Mouse (Mus musculus) MEL (cell line): ENCODE results near the gene E4f1. TPM values are rescaled to one million over a fixed set of nuclear protein-coding genes. Genes with fewer than 3 reads are reported as not detected.

ENCODE experiments used
- DNase-seq: peaks from one replicate; pipeline ENCODE4 v3.0.0; 2011; ENCODE audit warnings: low read depth, low spot score
- H3K27ac ChIP-seq: 2 replicates; pipeline ENCODE4 v1.5.1; 2012; ENCODE audit warnings: low read depth, mild to moderate bottlenecking, control low read depth, low read length, moderate library complexity; ENCODE audit not compliant: control insufficient read depth
- H3K27me3 ChIP-seq, 2 experiments: fragments of 150-350 bp in 1 of 2; sonication (generic) in 1 of 2; 2 replicates each; pipeline ENCODE4 v1.6.1; 2012; ENCODE audit warnings: low read length in 2 of 2, mild to moderate bottlenecking in 2 of 2, improper control_type of control experiment in 1 of 2, moderate library complexity in 1 of 2; ENCODE audit not compliant: insufficient read depth in 2 of 2, control insufficient read depth in 1 of 2
- H3K36me3 ChIP-seq, 2 experiments: 2 replicates each; pipeline ENCODE4 v1.6.1; 2012 to 2014; ENCODE audit warnings: low read length in 2 of 2, improper control_type of control experiment in 1 of 2, inconsistent platforms in 1 of 2, mild to moderate bottlenecking in 1 of 2; ENCODE audit not compliant: insufficient read depth in 2 of 2, control insufficient read depth in 1 of 2
- H3K4me1 ChIP-seq, 2 experiments: fragments of 150-350 bp in 1 of 2; sonication (generic) in 1 of 2; 2 replicates each; pipeline ENCODE4 v1.6.1; 2012; ENCODE audit warnings: low read length in 2 of 2, improper control_type of control experiment in 1 of 2, mild to moderate bottlenecking in 1 of 2; ENCODE audit not compliant: insufficient read depth in 2 of 2, control insufficient read depth in 1 of 2
- H3K4me3 ChIP-seq, 2 experiments: fragments of 150-350 bp in 1 of 2; sonication (generic) in 1 of 2; 2 replicates each; pipeline ENCODE4 v1.5.1; 2012; ENCODE audit warnings: low read depth in 2 of 2, low read length in 2 of 2, mild to moderate bottlenecking in 2 of 2, moderate library complexity in 2 of 2, control low read depth in 1 of 2, improper control_type of control experiment in 1 of 2; ENCODE audit not compliant: control insufficient read depth in 1 of 2, insufficient read depth in 1 of 2
- H3K79me2 ChIP-seq: 2 replicates; pipeline ENCODE4 v1.6.1; 2012; ENCODE audit warnings: mild to moderate bottlenecking, low read length, moderate library complexity; ENCODE audit not compliant: control insufficient read depth, poor library complexity, insufficient read depth
- H3K9ac ChIP-seq: 2 replicates; pipeline ENCODE4 v1.6.1; 2012; ENCODE audit warnings: low read depth, mild to moderate bottlenecking, control low read depth, low read length, moderate library complexity; ENCODE audit not compliant: control insufficient read depth, poor library complexity, severe bottlenecking
- H3K9me3 ChIP-seq: fragments of 150-350 bp; sonication (generic); replicated peaks from 2 replicates; pipeline ENCODE4 v1.6.1; 2012; ENCODE audit warnings: mild to moderate bottlenecking, low read length, improper control_type of control experiment, moderate library complexity; ENCODE audit not compliant: insufficient read depth
- CHD2 ChIP-seq: IDR thresholded peaks from 2 replicates; pipeline ENCODE4 v1.6.1; 2011; ENCODE audit warnings: low read length, improper control_type of control experiment
- ELF1 ChIP-seq: IDR thresholded peaks from 2 replicates; pipeline ENCODE4 v1.6.1; 2014; ENCODE audit warnings: low read depth, mild to moderate bottlenecking, inconsistent platforms, low read length, improper control_type of control experiment, moderate library complexity
- ETS1 ChIP-seq: IDR thresholded peaks from 2 replicates; pipeline ENCODE4 v1.6.1; 2012; ENCODE audit warnings: low read depth, mild to moderate bottlenecking, inconsistent platforms, low read length, improper control_type of control experiment, moderate library complexity
- GATA1 ChIP-seq: IDR thresholded peaks from 2 replicates; pipeline ENCODE4 v1.6.1; 2011; ENCODE audit warnings: low read depth, low read length, improper control_type of control experiment
- HCFC1 ChIP-seq: IDR thresholded peaks from 2 replicates; pipeline ENCODE4 v1.6.1; 2012; ENCODE audit warnings: low read depth, mild to moderate bottlenecking, inconsistent platforms, low read length, improper control_type of control experiment, moderate library complexity
- JUND ChIP-seq: IDR thresholded peaks from 2 replicates; pipeline ENCODE4 v1.6.1; 2011; ENCODE audit warnings: low read depth, mild to moderate bottlenecking, improper control_type of control experiment, low read length
- MAFK ChIP-seq: IDR thresholded peaks from 2 replicates; pipeline ENCODE4 v1.6.1; 2011; ENCODE audit warnings: low read depth, mild to moderate bottlenecking, low read length, improper control_type of control experiment, borderline replicate concordance
- MAX ChIP-seq: IDR thresholded peaks from 2 replicates; pipeline ENCODE4 v1.6.1; 2011; ENCODE audit warnings: low read length, improper control_type of control experiment
- MEF2A ChIP-seq: IDR thresholded peaks from 2 replicates; pipeline ENCODE4 v1.6.1; 2014; ENCODE audit warnings: low read depth, mild to moderate bottlenecking, inconsistent platforms, low read length, improper control_type of control experiment; ENCODE audit not compliant: poor library complexity, insufficient replicate concordance, severe bottlenecking; ENCODE audit errors: extremely low read depth
- MYB ChIP-seq: IDR thresholded peaks from 2 replicates; pipeline ENCODE4 v1.6.1; 2011; ENCODE audit warnings: mild to moderate bottlenecking, low read depth, low read length, improper control_type of control experiment
- NELFE ChIP-seq: IDR thresholded peaks from 2 replicates; pipeline ENCODE4 v1.6.1; 2011; ENCODE audit warnings: low read depth, low read length, improper control_type of control experiment
- POLR2A ChIP-seq, 2 experiments: IDR thresholded peaks; 2 replicates each; pipeline ENCODE4 v1.6.1; 2011 to 2012; ENCODE audit warnings: low read length in 2 of 2, mild to moderate bottlenecking in 2 of 2, control low read depth in 1 of 2, improper control_type of control experiment in 1 of 2, low read depth in 1 of 2, moderate library complexity in 1 of 2; ENCODE audit not compliant: control insufficient read depth in 1 of 2, insufficient read depth in 1 of 2, poor library complexity in 1 of 2
- RCOR1 ChIP-seq: IDR thresholded peaks from 2 replicates; pipeline ENCODE4 v1.6.1; 2012; ENCODE audit warnings: low read depth, mild to moderate bottlenecking, inconsistent platforms, low read length, improper control_type of control experiment
- TAL1 ChIP-seq: IDR thresholded peaks from 2 replicates; pipeline ENCODE4 v1.6.1; 2012; ENCODE audit warnings: mild to moderate bottlenecking, inconsistent platforms, low read length, moderate library complexity, mixed read lengths
- TCF12 ChIP-seq: IDR thresholded peaks from 2 replicates; pipeline ENCODE4 v1.6.1; 2014; ENCODE audit warnings: low read depth, mild to moderate bottlenecking, inconsistent platforms, low read length, improper control_type of control experiment, moderate library complexity
- USF1 ChIP-seq: IDR thresholded peaks from 2 replicates; pipeline ENCODE4 v1.6.1; 2014; ENCODE audit warnings: low read depth, mild to moderate bottlenecking, inconsistent platforms, low read length, improper control_type of control experiment, moderate library complexity
- USF2 ChIP-seq, 2 experiments: IDR thresholded peaks; 2 replicates each; pipeline ENCODE4 v1.6.1; 2011 to 2012; ENCODE audit warnings: improper control_type of control experiment in 2 of 2, low read length in 2 of 2, borderline replicate concordance in 1 of 2, inconsistent platforms in 1 of 2, low read depth in 1 of 2, mild to moderate bottlenecking in 1 of 2; ENCODE audit not compliant: insufficient read depth in 1 of 2
- ZKSCAN1 ChIP-seq: IDR thresholded peaks from 2 replicates; pipeline ENCODE4 v1.6.1; 2012; ENCODE audit warnings: low read depth, mild to moderate bottlenecking, inconsistent platforms, low read length, improper control_type of control experiment, moderate library complexity
- ZMIZ1 ChIP-seq: IDR thresholded peaks from 2 replicates; pipeline ENCODE4 v1.6.1; 2012; ENCODE audit warnings: low read depth, mild to moderate bottlenecking, inconsistent platforms, low read length, improper control_type of control experiment, moderate library complexity
- ZNF384 ChIP-seq: IDR thresholded peaks from 2 replicates; pipeline ENCODE4 v1.6.1; 2012; ENCODE audit warnings: low read depth, mild to moderate bottlenecking, inconsistent platforms, low read length, improper control_type of control experiment
- polyA plus RNA-seq, 2 experiments: library from polyadenylated mRNA; stranded (reverse) in 1 of 2; unstranded in 1 of 2; fragments of >175 nt in 1 of 2; fragments of >200 nt in 1 of 2; gene quantifications; 2 replicates each; pipeline versions ENCODE4 v1.2.1 to v1.2.4; 2012; ENCODE audit warnings: low replicate concordance in 2 of 2, low read depth in 1 of 2; ENCODE audit not compliant: insufficient read length in 2 of 2, insufficient read depth in 1 of 2, missing spikeins in 1 of 2
- total RNA-seq: library from RNA; depleted of rRNA; stranded (reverse); fragments of 300-350 nt; gene quantifications from 2 replicates; pipeline ENCODE4 v1.2.3, GENCODE M21; 2012

E4f1 gene
- total and polyA plus RNA-seq, 3 experiments: 24.3 to 37.1 TPM; not detected in 1

GRCm38 (mm10) chr17:24483495-24483894 lies 13.4 kb upstream of the E4f1 start:
- Histone ChIP-seq H3K79me2 (no peaks in the 10 kb centered on the region; the same call in 1 of the 2 replicates), H3K36me3 (peaks cover 0 to 6% of the 10 kb centered on the region in 2 experiments; a peak in 1 of 4 replicates), H3K9me3 (no peaks in the 10 kb centered on the region), H3K27ac (no peak overlapping the region), H3K27me3 (peaks cover 4 to 13% of the 10 kb centered on the region in 2 experiments), H3K4me1 (peaks cover 0 to 5% of the 10 kb centered on the region in 2 experiments; a peak in 3 of 4 replicates), H3K4me3 (no peak overlapping the region), H3K9ac (no peak overlapping the region)
- no peak for TF ChIP-seq USF2 (IDR thresholded peaks at IDR 0.05; ENCODE audit: borderline replicate concordance in 1 of 2, insufficient read depth in 1 of 2, low read depth in 1 of 2, low read length in 2 of 2)
- no peak for TF ChIP-seq ZMIZ1
- no peak for TF ChIP-seq USF1
- TF ChIP-seq MEF2A: no peak
- TF ChIP-seq MAX: no peak
- TF ChIP-seq POLR2A (IDR thresholded peaks at IDR 0.05; ENCODE audit: control insufficient read depth in 1 of 2, insufficient read depth in 1 of 2, low read depth in 1 of 2, low read length in 2 of 2, poor library complexity in 1 of 2): no peak
- TF ChIP-seq TCF12: no peak
- no peak for TF ChIP-seq CHD2
- TF ChIP-seq HCFC1: no peak
- TF ChIP-seq GATA1: no peak
- DNase-seq: no peak

GRCm38 (mm10) chr17:24481027-24481815 lies 11.1 kb upstream of the E4f1 start:
- no peak overlapping the region for H3K27ac ChIP-seq
- H3K4me3 ChIP-seq: no peak overlapping the region
- TF ChIP-seq ZKSCAN1 (no peak), ZNF384 (no peak), POLR2A (IDR thresholded peaks at IDR 0.05; ENCODE audit: control insufficient read depth in 1 of 2, insufficient read depth in 1 of 2, low read depth in 1 of 2, low read length in 2 of 2, poor library complexity in 1 of 2) (no peak), GATA1 (no peak), MAFK (no peak), RCOR1 (no peak), ETS1 (no peak), HCFC1 (no peak), CHD2 (no peak), MYB (no peak), MEF2A (no peak), USF1 (no peak), ZMIZ1 (no peak), TAL1 (no peak), JUND (no peak), ELF1 (no peak), MAX (no peak), NELFE (no peak)
- TF ChIP-seq, all 39 proteins: peak for 0
- Histone ChIP-seq H3K9ac (no peak overlapping the region), H3K4me1 (peaks cover 0 to 13% of the 10 kb centered on the region in 2 experiments; a peak in 3 of 4 replicates), H3K9me3 (no peaks in the 10 kb centered on the region), H3K27me3 (no peaks in the 10 kb centered on the region; a peak in 1 of 4 replicates), H3K79me2 (peaks cover 7% of the 10 kb centered on the region), H3K36me3 (peaks cover 0 to 8% of the 10 kb centered on the region in 2 experiments; a peak in 2 of 4 replicates)
- DNase-seq: no peak
